Mouse (Mus musculus) kidney, adult 2 months (tissue): ENCODE results near the gene Rapgefl1.

Experiments
- CTCF ChIP-seq: fragments of 200-500 bp; conservative IDR thresholded peaks from 2 replicates; pipeline ENCODE4 v1.5.1; 2011; ENCODE audit warnings: low read depth, mild to moderate bottlenecking, control low read depth, low read length, moderate library complexity, mixed read lengths; ENCODE audit not compliant: insufficient read depth, insufficient read length
- POLR2A ChIP-seq: fragments of 200-500 bp; IDR thresholded peaks from one replicate; pipeline ENCODE4 v1.6.1; 2011; ENCODE audit warnings: low read depth, low read length, control low read depth

GRCm38 (mm10) chr11:98835296-98835695 is 1.3 kb upstream of the Rapgefl1 start:
- TF ChIP-seq CTCF (no peak), POLR2A (no peak)
